Mouse (Mus musculus) liver, embryonic 16.5 days (tissue): ENCODE measurements around the gene Ranbp10. TPM values are rescaled to one million over a fixed set of nuclear protein-coding genes. Genes with fewer than 3 reads are reported as not detected.
A peak's percentile ranks its signal among the peaks of the same experiment; 100 is the strongest.

ENCODE experiments used
- ATAC-seq: fragments of 200-750 bp; cut with Nextera tagmentation; 2 replicates; pipeline ENCODE4 v1.8.0; 2017; ENCODE audit warnings: low read depth, mild to moderate bottlenecking, moderate number of reproducible peaks, moderate library complexity
- H3K27ac ChIP-seq: fragments of 300-500 bp; sonication (generic); 2 replicates; pipeline ENCODE4 v1.5.1; 2014; ENCODE audit warnings: mild to moderate bottlenecking, low read length
- H3K27me3 ChIP-seq: fragments of 300-500 bp; sonication (generic); 2 replicates; pipeline ENCODE4 v1.6.1; 2014; ENCODE audit warnings: low read depth, low read length, mixed read lengths; ENCODE audit not compliant: control insufficient read depth, insufficient read depth
- H3K36me3 ChIP-seq: fragments of 300-500 bp; sonication (generic); 2 replicates; pipeline ENCODE4 v1.6.1; 2014; ENCODE audit warnings: mild to moderate bottlenecking; ENCODE audit not compliant: control insufficient read depth, insufficient read depth
- H3K4me1 ChIP-seq: fragments of 300-500 bp; sonication (generic); 2 replicates; pipeline ENCODE4 v1.6.1; 2014; ENCODE audit warnings: low read depth, low read length, mixed read lengths; ENCODE audit not compliant: control insufficient read depth
- H3K4me2 ChIP-seq: fragments of 300-500 bp; sonication (generic); 2 replicates; pipeline ENCODE4 v1.6.1; 2014; ENCODE audit warnings: low read depth, low read length, mixed read lengths
- H3K4me3 ChIP-seq: fragments of 300-500 bp; sonication (generic); 2 replicates; pipeline ENCODE4 v1.5.1; 2014; ENCODE audit warnings: low read depth, mild to moderate bottlenecking, low read length
- H3K9ac ChIP-seq: fragments of 300-500 bp; sonication (generic); 2 replicates; pipeline ENCODE4 v1.6.1; 2014; ENCODE audit warnings: low read depth, low read length
- H3K9me3 ChIP-seq: fragments of 300-500 bp; sonication (generic); replicated peaks from 2 replicates; pipeline ENCODE4 v1.6.1; 2016; ENCODE audit warnings: low read length; ENCODE audit not compliant: control insufficient read depth
- WGBS: fragments of 180-500 bp; shearing (Covaris S2); extraction: QIAGEN DNeasy Blood & Tissue Kit; methylation state at CpG from one replicate; pipeline ENCODE4 v1.1.7; 2014; ENCODE audit not compliant: insufficient replicate concordance; 5-methylcytosine and 5-hydroxymethylcytosine counted together
- polyA plus RNA-seq: library from polyadenylated mRNA; unstranded; fragments of >200 nt; fragmentation: Nextera tagmentation; extraction: Ambion mirVana; gene quantifications from 2 replicates; pipeline ENCODE4 v1.2.1, GENCODE M21; 2015

The Ranbp10 gene
- polyA plus RNA-seq, 1 experiment from 2014 or later = 50.1 TPM

- H3K4me2 ChIP-seq = no peak overlapping the region
- 85% methylated on average over 2 of the region's 2 CpGs for WGBS
- no peaks in the 10 kb centered on the region for H3K9me3 ChIP-seq
- no peaks in the 10 kb centered on the region for H3K27me3 ChIP-seq
- no peak overlapping the region for H3K9ac ChIP-seq
- ATAC-seq = 0 out of 2 replicates have a peak, but pooled peaks have one; percentile 19
- H3K4me1 ChIP-seq = peaks cover 8% of the 10 kb centered on the region
- H3K4me3 ChIP-seq = no peak overlapping the region
- no peak overlapping the region for H3K27ac ChIP-seq
- peaks cover 77% of the 10 kb centered on the region for H3K36me3 ChIP-seq
These were observed 38.9 kb downstream of the Ranbp10 start for GRCm38 (mm10) chr8:105788241-105788640.

GRCm38 (mm10) chr8:105780298-105780697 lies 46.9 kb downstream of the Ranbp10 start:
- ATAC-seq = no peak
- WGBS = 60% methylated on average over 5 of the region's 5 CpGs
- Histone ChIP-seq H3K27me3 (no peaks in the 10 kb centered on the region), H3K4me1 (no peaks in the 10 kb centered on the region; the same call in 1 of the 2 replicates), H3K4me2 (no peak overlapping the region), H3K9ac (no peak overlapping the region), H3K9me3 (no peaks in the 10 kb centered on the region), H3K27ac (no peak overlapping the region), H3K36me3 (peaks cover 92% of the 10 kb centered on the region), H3K4me3 (no peak overlapping the region)

- 30% methylated on average over 2 of the region's 2 CpGs for WGBS
- peaks cover 98% of the 10 kb centered on the region for H3K36me3 ChIP-seq
- no peak overlapping the region for H3K4me3 ChIP-seq
- H3K9me3 ChIP-seq = no peaks in the 10 kb centered on the region
- H3K27ac ChIP-seq = no peak overlapping the region
- no peak for ATAC-seq
- no peaks in the 10 kb centered on the region for H3K27me3 ChIP-seq
- no peak overlapping the region for H3K4me2 ChIP-seq
- H3K4me1 ChIP-seq = no peaks in the 10 kb centered on the region; the same call in 1 of the 2 replicates
- H3K9ac ChIP-seq = no peak overlapping the region
These were observed 49.3 kb downstream of the Ranbp10 start for GRCm38 (mm10) chr8:105777833-105778232.

- WGBS = 94% methylated on average over 5 of the region's 5 CpGs
- Histone ChIP-seq H3K27ac (no peak overlapping the region), H3K4me1 (no peaks in the 10 kb centered on the region), H3K27me3 (no peaks in the 10 kb centered on the region), H3K4me3 (no peak overlapping the region), H3K4me2 (no peak overlapping the region), H3K36me3 (peaks cover 99% of the 10 kb centered on the region), H3K9me3 (no peaks in the 10 kb centered on the region), H3K9ac (no peak overlapping the region)
- ATAC-seq = no peak
These were observed 52.7 kb downstream of the Ranbp10 start for GRCm38 (mm10) chr8:105774498-105774897.

- no peaks in the 10 kb centered on the region for H3K4me1 ChIP-seq
- peaks cover 99% of the 10 kb centered on the region for H3K36me3 ChIP-seq
- ATAC-seq = no peak
- H3K27ac ChIP-seq = no peak overlapping the region
- H3K9ac ChIP-seq = no peak overlapping the region
- H3K4me3 ChIP-seq = no peak overlapping the region
- 86% methylated on average over 1 of the region's 1 CpGs for WGBS
- no peaks in the 10 kb centered on the region for H3K27me3 ChIP-seq
- no peaks in the 10 kb centered on the region for H3K9me3 ChIP-seq
- H3K4me2 ChIP-seq = no peak overlapping the region
These were observed 53.7 kb downstream of the Ranbp10 start for GRCm38 (mm10) chr8:105773441-105773861.

GRCm38 (mm10) chr8:105771398-105772175 lies 55.6 kb downstream of the Ranbp10 start:
- no peak overlapping the region for H3K27ac ChIP-seq
- no peaks in the 10 kb centered on the region for H3K27me3 ChIP-seq
- no peak overlapping the region for H3K4me3 ChIP-seq
- no peaks in the 10 kb centered on the region for H3K9me3 ChIP-seq
- no peak overlapping the region for H3K9ac ChIP-seq
- H3K4me1 ChIP-seq = no peaks in the 10 kb centered on the region
- WGBS = 91% methylated on average over 12 of the region's 12 CpGs
- H3K36me3 ChIP-seq = peaks cover 91% of the 10 kb centered on the region
- ATAC-seq = no peak
- H3K4me2 ChIP-seq = no peak overlapping the region

- H3K4me1 ChIP-seq = no peaks in the 10 kb centered on the region
- no peak overlapping the region for H3K9ac ChIP-seq
- peaks cover 81% of the 10 kb centered on the region for H3K36me3 ChIP-seq
- ATAC-seq = no peak
- WGBS = 92% methylated on average over 1 of the region's 1 CpGs
- H3K4me2 ChIP-seq = no peak overlapping the region
- no peak overlapping the region for H3K27ac ChIP-seq
- no peak overlapping the region for H3K4me3 ChIP-seq
- H3K9me3 ChIP-seq = no peaks in the 10 kb centered on the region
- no peaks in the 10 kb centered on the region for H3K27me3 ChIP-seq
These were observed 56.5 kb downstream of the Ranbp10 start for GRCm38 (mm10) chr8:105770609-105771008.

GRCm38 (mm10) chr8:105768485-105769257 lies 58.5 kb downstream of the Ranbp10 start:
- ATAC-seq = no peak
- WGBS = 93% methylated on average over 5 of the region's 5 CpGs
- H3K27me3 ChIP-seq = no peaks in the 10 kb centered on the region
- no peaks in the 10 kb centered on the region for H3K9me3 ChIP-seq
- H3K36me3 ChIP-seq = peaks cover 62% of the 10 kb centered on the region
- H3K27ac ChIP-seq = no peak overlapping the region
- no peaks in the 10 kb centered on the region for H3K4me1 ChIP-seq
- no peak overlapping the region for H3K9ac ChIP-seq
- no peak overlapping the region for H3K4me3 ChIP-seq
- H3K4me2 ChIP-seq = no peak overlapping the region
